Mouse (Mus musculus) heart, postnatal 0 days (tissue): ENCODE measurements around the gene Urgcp.
A peak's percentile ranks its signal among the peaks of the same experiment; 100 is the strongest.

Source experiments
- CTCF ChIP-seq: IDR thresholded peaks from 2 replicates; pipeline ENCODE4 v1.5.1; 2016; ENCODE audit warnings: antibody characterized with exemption, control low read depth, low read depth
- EP300 ChIP-seq: IDR thresholded peaks from 2 replicates; pipeline ENCODE4 v1.6.1; 2016; ENCODE audit warnings: antibody characterized with exemption, low read depth

- TF ChIP-seq EP300 (no peak), CTCF (peak; percentile 59)
Measured at GRCm38 (mm10) chr11:5691775-5692174, 70.4 kb downstream of the Urgcp start.
